Mouse (Mus musculus) heart, embryonic 15.5 days (tissue): ENCODE measurements around the gene Bank1. TPM values are rescaled to one million over a fixed set of nuclear protein-coding genes. Genes with fewer than 3 reads are reported as not detected.

Source experiments
- ATAC-seq: fragments of 200-750 bp; cut with Nextera tagmentation; replicated peaks from 2 replicates; pipeline ENCODE4 v1.8.0; 2017; ENCODE audit warnings: low read depth, moderate TSS enrichment; ENCODE audit not compliant: insufficient number of reproducible peaks, insufficient read depth, low FRiP score
- H3K27ac ChIP-seq: fragments of 300-500 bp; sonication (generic); 2 replicates; pipeline ENCODE4 v1.5.1; 2015; ENCODE audit warnings: mild to moderate bottlenecking, inconsistent platforms
- H3K27me3 ChIP-seq: fragments of 300-500 bp; sonication (generic); 2 replicates; pipeline ENCODE4 v1.6.1; 2015; ENCODE audit warnings: inconsistent platforms
- H3K36me3 ChIP-seq: fragments of 300-500 bp; sonication (generic); 2 replicates; pipeline ENCODE4 v1.6.1; 2015; ENCODE audit warnings: mild to moderate bottlenecking, inconsistent platforms
- H3K4me1 ChIP-seq: fragments of 300-500 bp; sonication (generic); replicated peaks from 2 replicates; pipeline ENCODE4 v1.6.1; 2015; ENCODE audit warnings: inconsistent platforms
- H3K4me2 ChIP-seq: fragments of 300-500 bp; sonication (generic); 2 replicates; pipeline ENCODE4 v1.6.1; 2015; ENCODE audit warnings: inconsistent platforms, mild to moderate bottlenecking, moderate library complexity
- H3K4me3 ChIP-seq: fragments of 300-500 bp; sonication (generic); 2 replicates; pipeline ENCODE4 v1.5.1; 2015; ENCODE audit warnings: mild to moderate bottlenecking, inconsistent platforms
- H3K9ac ChIP-seq: fragments of 300-500 bp; sonication (generic); 2 replicates; pipeline ENCODE4 v1.6.1; 2015; ENCODE audit warnings: mild to moderate bottlenecking, inconsistent platforms
- H3K9me3 ChIP-seq: fragments of 300-500 bp; sonication (generic); replicated peaks from 2 replicates; pipeline ENCODE4 v1.6.1; 2016; ENCODE audit warnings: inconsistent platforms
- WGBS: fragments of 180-500 bp; shearing (Covaris S2); methylation state at CpG from one replicate; pipeline ENCODE4 v1.1.7; 2015; ENCODE audit warnings: mixed read lengths; 5-methylcytosine and 5-hydroxymethylcytosine counted together
- polyA plus RNA-seq: library from polyadenylated mRNA; unstranded; fragments of >200 nt; fragmentation: Nextera tagmentation; extraction: Ambion mirVana; gene quantifications from 2 replicates; pipeline ENCODE4 v1.2.1, GENCODE M21; 2015

Gene Bank1
- polyA plus RNA-seq, 1 experiment from 2014 or later, result 0.34 TPM

GRCm38 (mm10) chr3:136252820-136253219, 73.0 kb downstream of the Bank1 start:
- 57% methylated on average over 4 of the region's 4 CpGs for WGBS
- no peak overlapping the region for H3K9ac ChIP-seq

DNA sequence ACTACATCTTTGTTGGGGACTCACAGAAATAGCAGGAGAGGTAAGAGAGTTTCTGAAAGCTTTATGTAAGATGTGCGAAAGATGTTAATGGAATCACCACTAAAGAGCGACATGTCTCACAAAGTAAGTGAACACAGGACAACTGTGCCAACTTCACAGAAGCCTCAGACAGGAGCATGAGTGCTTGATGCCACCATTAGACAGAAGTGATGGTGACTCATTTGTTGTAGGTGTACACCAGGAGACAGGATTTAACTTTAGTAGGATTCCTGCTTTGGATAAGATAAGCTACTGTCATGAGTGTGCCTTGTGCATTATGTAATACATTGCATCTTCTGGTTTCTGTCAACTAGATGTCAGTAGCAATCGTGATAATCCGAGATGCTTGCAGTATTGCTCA, 74.3 kb downstream of the Bank1 start:
- H3K36me3 ChIP-seq, result no peaks in the 10 kb centered on the region
- no peaks in the 10 kb centered on the region for H3K27me3 ChIP-seq
- no peaks in the 10 kb centered on the region for H3K4me1 ChIP-seq
- H3K4me2 ChIP-seq, result no peak overlapping the region
- H3K9me3 ChIP-seq, result no peaks in the 10 kb centered on the region
- H3K4me3 ChIP-seq, result no peak overlapping the region
- 64% methylated on average over 4 of the region's 4 CpGs for WGBS
- H3K9ac ChIP-seq, result no peak overlapping the region
- no peak overlapping the region for H3K27ac ChIP-seq
- no peak for ATAC-seq

More at GRCm38 (mm10) chr3:136252820-136253219, 73.0 kb downstream of the Bank1 start:
- ATAC-seq, result no peak
- Histone ChIP-seq H3K4me1 (no peaks in the 10 kb centered on the region), H3K27ac (no peak overlapping the region), H3K4me3 (no peak overlapping the region), H3K36me3 (no peaks in the 10 kb centered on the region), H3K27me3 (no peaks in the 10 kb centered on the region), H3K4me2 (no peak overlapping the region), H3K9me3 (no peaks in the 10 kb centered on the region)

DNA sequence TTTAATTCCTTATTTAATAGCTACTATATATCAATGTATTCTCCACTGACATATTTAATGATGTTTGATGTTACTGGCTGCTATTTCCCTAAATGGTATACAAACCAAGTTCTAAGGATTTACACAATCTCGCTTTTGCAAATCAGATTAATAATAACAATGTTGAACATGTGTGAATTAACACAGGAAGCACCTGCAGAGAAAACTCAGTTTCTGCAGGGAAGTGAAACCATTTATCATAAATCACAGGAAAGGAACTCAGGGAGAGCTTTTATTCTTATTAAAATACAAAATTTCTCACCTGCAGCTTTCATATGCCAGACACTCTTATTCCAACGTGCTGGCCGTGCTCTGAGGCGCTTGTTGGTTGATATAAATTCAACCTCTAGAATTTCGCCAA, 78.5 kb downstream of the Bank1 start:
- no peaks in the 10 kb centered on the region for H3K4me1 ChIP-seq
- no peak overlapping the region for H3K4me2 ChIP-seq
- no peak overlapping the region for H3K27ac ChIP-seq
- H3K27me3 ChIP-seq, result no peaks in the 10 kb centered on the region
- no peak overlapping the region for H3K4me3 ChIP-seq
- H3K9me3 ChIP-seq, result no peaks in the 10 kb centered on the region
- no peaks in the 10 kb centered on the region for H3K36me3 ChIP-seq
- no peak overlapping the region for H3K9ac ChIP-seq
- ATAC-seq, result no peak
- 65% methylated on average over 5 of the region's 5 CpGs for WGBS

DNA sequence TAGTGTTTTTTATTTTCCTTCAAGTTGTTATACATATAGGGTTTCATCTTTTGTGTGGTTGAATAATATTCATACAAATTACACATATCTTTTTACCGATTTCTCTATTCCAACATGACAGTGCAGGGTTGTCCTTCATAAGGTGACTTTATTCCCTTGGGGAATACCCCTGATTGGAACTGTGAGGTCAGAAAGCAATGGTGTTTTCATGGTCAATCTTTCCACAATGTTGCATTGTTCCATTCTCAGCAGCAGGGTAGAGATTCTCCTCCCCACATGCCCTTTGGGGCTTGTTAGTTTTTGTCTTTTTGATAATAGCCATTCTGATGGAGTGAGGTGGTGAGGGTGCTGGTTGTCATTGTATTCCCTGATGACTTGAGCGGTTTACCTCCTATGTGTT, 80.9 kb downstream of the Bank1 start:
- no peaks in the 10 kb centered on the region for H3K27me3 ChIP-seq
- no peak overlapping the region for H3K4me2 ChIP-seq
- 93% methylated on average over 2 of the region's 2 CpGs for WGBS
- H3K4me3 ChIP-seq, result no peak overlapping the region
- no peak overlapping the region for H3K27ac ChIP-seq
- no peaks in the 10 kb centered on the region for H3K4me1 ChIP-seq
- H3K9me3 ChIP-seq, result no peaks in the 10 kb centered on the region
- no peaks in the 10 kb centered on the region for H3K36me3 ChIP-seq
- no peak overlapping the region for H3K9ac ChIP-seq
- ATAC-seq, result no peak

DNA sequence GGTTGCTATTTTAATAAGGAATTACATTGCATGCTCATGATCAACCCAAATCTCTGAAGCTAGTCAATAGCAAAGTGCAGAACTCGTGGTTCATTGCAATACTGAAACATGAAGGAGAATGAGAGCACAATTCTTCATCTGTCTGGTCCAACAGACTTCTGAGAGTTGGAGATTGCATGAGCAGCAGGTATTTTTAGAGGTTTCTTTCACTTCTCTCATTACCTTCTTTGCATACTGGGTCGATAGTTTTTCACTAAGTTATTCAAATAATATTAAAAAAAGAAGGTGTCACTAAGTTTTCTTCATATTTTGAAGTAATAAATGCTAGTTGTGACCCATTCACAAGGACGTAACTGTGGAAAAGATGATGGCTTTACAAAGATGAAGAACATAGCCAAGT, 87.1 kb downstream of the Bank1 start:
- H3K4me3 ChIP-seq, result no peak overlapping the region
- no peaks in the 10 kb centered on the region for H3K4me1 ChIP-seq
- H3K9ac ChIP-seq, result no peak overlapping the region
- no peaks in the 10 kb centered on the region for H3K27me3 ChIP-seq
- H3K36me3 ChIP-seq, result no peaks in the 10 kb centered on the region
- 66% methylated on average over 3 of the region's 3 CpGs for whole genome bisulfite sequencing
- no peak overlapping the region for H3K27ac ChIP-seq
- no peaks in the 10 kb centered on the region for H3K9me3 ChIP-seq
- ATAC-seq, result no peak
- H3K4me2 ChIP-seq, result no peak overlapping the region

GRCm38 (mm10) chr3:136233507-136233906, 92.4 kb downstream of the Bank1 start:
- H3K4me3 ChIP-seq, result no peak overlapping the region
- no peak overlapping the region for H3K4me2 ChIP-seq
- no peak for ATAC-seq
- H3K27ac ChIP-seq, result no peak overlapping the region
- no peaks in the 10 kb centered on the region for H3K4me1 ChIP-seq
- H3K36me3 ChIP-seq, result no peaks in the 10 kb centered on the region
- no peak overlapping the region for H3K9ac ChIP-seq
- H3K9me3 ChIP-seq, result no peaks in the 10 kb centered on the region
- 54% methylated on average over 2 of the region's 2 CpGs for WGBS
- H3K27me3 ChIP-seq, result no peaks in the 10 kb centered on the region

- no peak for ATAC-seq
- WGBS, result 85% methylated on average over 3 of the region's 3 CpGs
- Histone ChIP-seq H3K4me3 (no peak overlapping the region), H3K9ac (no peak overlapping the region), H3K27ac (no peak overlapping the region), H3K4me2 (no peak overlapping the region), H3K27me3 (no peaks in the 10 kb centered on the region), H3K4me1 (no peaks in the 10 kb centered on the region), H3K36me3 (no peaks in the 10 kb centered on the region), H3K9me3 (no peaks in the 10 kb centered on the region)
These were observed 95.2 kb downstream of the Bank1 start for GRCm38 (mm10) chr3:136230602-136231151.

- no peak overlapping the region for H3K4me3 ChIP-seq
- ATAC-seq, result no peak
- no peaks in the 10 kb centered on the region for H3K36me3 ChIP-seq
- 79% methylated on average over 1 of the region's 1 CpGs for WGBS
- no peaks in the 10 kb centered on the region for H3K9me3 ChIP-seq
- no peaks in the 10 kb centered on the region for H3K4me1 ChIP-seq
- H3K27me3 ChIP-seq, result no peaks in the 10 kb centered on the region
- H3K4me2 ChIP-seq, result no peak overlapping the region
- H3K27ac ChIP-seq, result no peak overlapping the region
- H3K9ac ChIP-seq, result no peak overlapping the region
These were observed 136.1 kb downstream of the Bank1 start for GRCm38 (mm10) chr3:136189661-136190228.

DNA sequence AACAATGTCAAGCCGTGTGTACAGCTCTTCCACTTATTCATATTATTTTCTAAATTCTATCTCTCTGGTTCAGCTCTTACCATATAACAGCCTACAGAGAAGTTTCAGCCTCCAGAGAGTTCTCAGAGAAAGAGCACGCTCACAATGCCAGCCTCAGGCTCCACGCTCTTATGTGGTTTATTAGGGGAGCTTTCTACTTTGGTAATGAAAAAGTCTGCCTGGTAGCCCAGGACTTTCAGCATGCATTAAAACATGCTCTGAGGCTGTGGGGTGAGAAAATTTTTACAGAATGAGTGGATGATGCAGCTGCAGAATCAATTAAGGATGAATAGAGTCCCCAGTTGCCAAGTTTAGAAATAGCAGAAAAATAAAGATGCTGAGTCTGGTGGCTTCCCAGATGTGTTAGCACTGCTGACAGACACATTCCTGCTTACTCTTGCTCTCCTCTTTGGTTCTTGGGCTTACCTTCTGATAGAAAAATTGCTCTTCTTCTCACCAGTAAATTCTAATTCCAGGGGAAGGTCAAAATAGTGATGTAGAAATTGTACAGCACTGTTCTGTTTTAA, 139.2 kb downstream of the Bank1 start:
- Histone ChIP-seq H3K9ac (no peak overlapping the region), H3K36me3 (no peaks in the 10 kb centered on the region), H3K9me3 (no peaks in the 10 kb centered on the region), H3K27ac (no peak overlapping the region), H3K4me1 (no peaks in the 10 kb centered on the region), H3K4me2 (no peak overlapping the region), H3K4me3 (no peak overlapping the region), H3K27me3 (no peaks in the 10 kb centered on the region)
- WGBS, result 86% methylated on average over 3 of the region's 3 CpGs
- no peak for ATAC-seq

DNA sequence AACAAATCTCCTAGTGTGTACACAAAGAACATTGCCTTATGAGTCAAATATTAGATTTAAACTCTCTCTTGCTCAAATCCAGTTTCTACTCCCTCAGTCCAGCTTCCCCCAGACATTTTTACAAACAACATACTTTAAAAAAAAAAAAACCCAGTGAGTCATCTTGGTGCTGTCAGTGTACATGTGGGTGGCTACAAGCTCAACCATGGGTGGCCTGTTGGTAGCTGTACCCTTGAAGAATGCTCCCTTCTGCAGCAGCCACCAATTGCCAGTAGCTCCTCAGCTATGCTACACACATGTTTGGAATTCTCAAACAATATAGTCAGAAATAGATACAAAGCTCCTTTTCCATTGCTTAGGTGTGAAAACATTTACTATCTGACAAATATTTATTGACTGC, 154.2 kb downstream of the Bank1 start:
- no peak overlapping the region for H3K27ac ChIP-seq
- ATAC-seq, result no peak
- H3K9me3 ChIP-seq, result no peaks in the 10 kb centered on the region
- H3K4me1 ChIP-seq, result no peaks in the 10 kb centered on the region
- H3K27me3 ChIP-seq, result no peaks in the 10 kb centered on the region
- H3K36me3 ChIP-seq, result no peaks in the 10 kb centered on the region
- H3K4me3 ChIP-seq, result no peak overlapping the region
- H3K4me2 ChIP-seq, result no peak overlapping the region
- H3K9ac ChIP-seq, result no peak overlapping the region

DNA sequence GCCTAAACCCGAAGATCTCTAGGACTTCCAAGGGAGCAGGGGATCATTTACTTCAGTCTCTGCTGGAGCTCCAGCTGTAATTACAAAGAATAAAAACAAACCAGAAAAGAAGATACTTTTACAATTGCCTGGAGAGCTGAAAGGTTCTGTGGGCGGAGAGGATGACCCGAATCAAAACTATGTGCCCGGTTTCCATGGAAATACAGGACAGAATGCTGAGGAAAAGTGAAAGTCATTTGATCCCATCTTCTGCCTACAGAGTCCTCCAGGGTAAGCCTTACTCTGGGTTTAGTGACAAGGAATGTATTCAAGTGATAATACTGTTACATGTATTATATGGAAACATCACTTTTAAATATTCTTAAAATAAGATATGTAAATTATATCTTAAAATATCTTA, 157.8 kb downstream of the Bank1 start:
- no peak for ATAC-seq
- Histone ChIP-seq H3K9ac (no peak overlapping the region), H3K9me3 (no peaks in the 10 kb centered on the region), H3K4me2 (no peak overlapping the region), H3K36me3 (no peaks in the 10 kb centered on the region), H3K27ac (no peak overlapping the region), H3K27me3 (no peaks in the 10 kb centered on the region), H3K4me3 (no peak overlapping the region), H3K4me1 (no peaks in the 10 kb centered on the region)
- WGBS, result 73% methylated on average over 4 of the region's 4 CpGs

GRCm38 (mm10) chr3:136166671-136167070, 159.2 kb downstream of the Bank1 start:
- Histone ChIP-seq H3K27me3 (no peaks in the 10 kb centered on the region), H3K4me3 (no peak overlapping the region), H3K9me3 (no peaks in the 10 kb centered on the region), H3K4me2 (no peak overlapping the region), H3K36me3 (no peaks in the 10 kb centered on the region), H3K9ac (no peak overlapping the region), H3K4me1 (no peaks in the 10 kb centered on the region), H3K27ac (no peak overlapping the region)
- ATAC-seq, result no peak
- 70% methylated on average over 4 of the region's 4 CpGs for WGBS
